Mouse (Mus musculus): ENCODE results near the gene Pde2a.

DNA sequence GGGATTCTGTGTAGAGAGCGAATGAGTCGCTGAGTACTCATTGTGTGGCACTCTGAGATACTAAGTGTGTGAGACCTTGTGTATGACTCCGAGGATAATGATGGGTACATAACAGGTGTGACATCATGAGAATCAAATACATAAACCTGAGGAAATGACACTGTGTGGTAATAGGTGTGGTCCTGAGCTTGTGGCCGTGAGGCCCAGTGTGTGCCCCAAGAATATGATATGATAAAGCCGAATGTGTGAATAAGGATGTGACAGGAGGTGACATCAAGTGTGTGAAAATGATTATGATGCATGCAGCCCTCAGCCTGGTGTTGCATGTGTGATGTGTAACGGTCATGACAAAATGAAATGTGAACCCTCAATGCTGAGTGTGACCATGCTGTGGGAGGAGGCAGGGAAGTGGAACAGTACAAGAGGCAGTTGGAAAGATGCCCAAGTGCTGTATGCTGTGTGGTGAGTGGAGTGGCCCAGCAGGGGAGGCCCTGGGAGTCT, 45.1 kb downstream of the Pde2a start:
- TF ChIP-seq CTCF (IDR thresholded peaks at IDR 0.05; ENCODE audit: low read depth): no peak
- TF ChIP-seq EP300 (IDR thresholded peaks at IDR 0.05; ENCODE audit: low read depth): no peak
